Mouse (Mus musculus) heart, adult 2 months (tissue): ENCODE data around the gene Gucd1.

Source experiments
- CTCF ChIP-seq: fragments of 200-600 bp; IDR thresholded peaks from 2 replicates; pipeline ENCODE4 v1.8.1; 2022; ENCODE audit warnings: antibody characterized with exemption, mild to moderate bottlenecking, moderate library complexity
- EP300 ChIP-seq: fragments of 200-500 bp; IDR thresholded peaks from 2 replicates; pipeline ENCODE4 v1.6.1; 2011; ENCODE audit warnings: low read depth, low read length, control low read depth; ENCODE audit not compliant: insufficient read depth
- POLR2A ChIP-seq: fragments of 200-500 bp; IDR thresholded peaks from 2 replicates; pipeline ENCODE4 v1.6.1; 2011; ENCODE audit warnings: mild to moderate bottlenecking, low read depth, low read length, control low read depth; ENCODE audit not compliant: insufficient read depth

DNA sequence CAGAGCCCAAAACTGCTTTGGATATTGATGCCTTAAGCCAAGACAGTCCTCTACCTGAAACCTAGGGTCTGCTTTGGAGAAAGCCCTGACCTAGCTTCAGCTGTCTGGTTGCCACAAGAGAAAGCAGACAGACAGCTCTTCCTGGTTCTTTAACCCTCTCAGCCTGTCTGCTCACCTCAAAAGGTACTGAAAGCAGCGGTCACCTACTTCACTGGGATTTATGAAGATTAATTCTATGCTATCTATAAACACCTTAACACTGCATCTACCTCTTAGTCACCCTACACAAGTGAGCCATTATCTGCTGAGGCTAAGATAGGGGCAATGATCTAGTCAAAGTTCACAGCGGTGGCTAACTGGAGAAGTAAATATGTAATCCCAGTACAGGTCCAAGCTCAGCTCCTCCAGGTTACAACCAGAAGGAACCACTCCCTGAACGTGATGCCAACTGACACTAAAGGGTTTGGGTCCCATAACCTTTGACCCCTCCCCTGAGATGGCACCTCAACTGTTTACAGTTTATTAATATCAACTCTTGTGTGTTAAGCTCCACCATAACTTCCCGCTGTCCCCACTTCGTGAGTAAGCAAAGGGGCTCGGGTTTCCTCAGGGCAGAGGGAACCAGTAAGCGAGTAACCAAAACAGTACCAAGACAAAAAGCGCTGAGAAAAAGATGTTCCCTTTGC is 1.6 kb downstream of the Gucd1 start:
- TF ChIP-seq POLR2A: no peak
- no peak for TF ChIP-seq CTCF
- no peak for TF ChIP-seq EP300
